Mouse (Mus musculus) T-cell, adult 2 months (primary cell): ENCODE results near the gene Gnas.

Experiments
- DNase-seq: peaks from one replicate; pipeline ENCODE4 v3.0.0; 2022; ENCODE audit warnings: low spot score

The Gnas gene

GRCm38 (mm10) chr2:174284011-174284410, at the start of gene Gnas:
Gene Gnas, plus strand, starts transcription at chr2:174284320.
- no peak for DNase-seq

- DNase-seq: no peak
Measured at GRCm38 (mm10) chr2:174242431-174242830, 41.7 kb upstream of the Gnas start.

- DNase-seq: no peak
Measured at GRCm38 (mm10) chr2:174251963-174252362, 32.2 kb upstream of the Gnas start.

GRCm38 (mm10) chr2:174257312-174257711, 26.8 kb upstream of the Gnas start:
- no peak for DNase-seq

- DNase-seq: no peak
Measured at GRCm38 (mm10) chr2:174260004-174260403, 24.1 kb upstream of the Gnas start.

- DNase-seq: no peak
Measured at GRCm38 (mm10) chr2:174260908-174261800, 23.0 kb upstream of the Gnas start.

GRCm38 (mm10) chr2:174261801-174262200, 22.3 kb upstream of the Gnas start:
- no peak for DNase-seq

GRCm38 (mm10) chr2:174263110-174263815, 20.9 kb upstream of the Gnas start:
- DNase-seq: no peak

- DNase-seq: no peak
Measured at GRCm38 (mm10) chr2:174264248-174264647, 19.9 kb upstream of the Gnas start.

- DNase-seq: no peak
Measured at GRCm38 (mm10) chr2:174270416-174270815, 13.7 kb upstream of the Gnas start.

GRCm38 (mm10) chr2:174271459-174271858, 12.7 kb upstream of the Gnas start:
- no peak for DNase-seq

GRCm38 (mm10) chr2:174273131-174273530, 11.0 kb upstream of the Gnas start:
- no peak for DNase-seq

- DNase-seq: no peak
Measured at GRCm38 (mm10) chr2:174273961-174274360, 10.2 kb upstream of the Gnas start.

GRCm38 (mm10) chr2:174279771-174280170, 4.3 kb upstream of the Gnas start:
- no peak for DNase-seq

- DNase-seq: no peak
Measured at GRCm38 (mm10) chr2:174283341-174283740, 779 bp upstream of the Gnas start.

GRCm38 (mm10) chr2:174284807-174285457, 812 bp downstream of the Gnas start:
- DNase-seq: no peak

- no peak for DNase-seq
Measured at GRCm38 (mm10) chr2:174285921-174286470, 1.9 kb downstream of the Gnas start.

- no peak for DNase-seq
Measured at GRCm38 (mm10) chr2:174287921-174288320, 3.8 kb downstream of the Gnas start.

GRCm38 (mm10) chr2:174288673-174289430, 4.7 kb downstream of the Gnas start:
- no peak for DNase-seq

- DNase-seq: no peak
Measured at GRCm38 (mm10) chr2:174291029-174291661, 7.0 kb downstream of the Gnas start.

GRCm38 (mm10) chr2:174291662-174292030, 7.5 kb downstream of the Gnas start:
- DNase-seq: no peak
